Mouse (Mus musculus) embryonic facial prominence, embryonic 12.5 days (tissue): ENCODE data around the gene Lce1a2. TPM values are rescaled to one million over a fixed set of nuclear protein-coding genes. Genes with fewer than 3 reads are reported as not detected.

Experiments used
- ATAC-seq: fragments of 200-750 bp; cut with Nextera tagmentation; 2 replicates; pipeline ENCODE4 v1.8.0; 2017; ENCODE audit not compliant: insufficient number of reproducible peaks, insufficient read depth, low FRiP score, low TSS enrichment
- H3K27ac ChIP-seq: fragments of 300-500 bp; sonication (generic); 2 replicates; pipeline ENCODE4 v1.5.1; 2016; ENCODE audit warnings: mild to moderate bottlenecking
- H3K27me3 ChIP-seq: fragments of 300-500 bp; sonication (generic); 2 replicates; pipeline ENCODE4 v1.6.1; 2016; ENCODE audit warnings: mild to moderate bottlenecking, moderate library complexity
- H3K36me3 ChIP-seq: fragments of 300-500 bp; sonication (generic); 2 replicates; pipeline ENCODE4 v1.6.1; 2016; ENCODE audit warnings: mild to moderate bottlenecking
- H3K4me1 ChIP-seq: fragments of 300-500 bp; sonication (generic); 2 replicates; pipeline ENCODE4 v1.6.1; 2016
- H3K4me2 ChIP-seq: fragments of 300-500 bp; sonication (generic); replicated peaks from 2 replicates; pipeline ENCODE4 v1.6.1; 2016; ENCODE audit warnings: mild to moderate bottlenecking, moderate library complexity
- H3K4me3 ChIP-seq: fragments of 300-500 bp; sonication (generic); 2 replicates; pipeline ENCODE4 v1.5.1; 2016; ENCODE audit warnings: mild to moderate bottlenecking
- H3K9ac ChIP-seq: fragments of 300-500 bp; sonication (generic); 2 replicates; pipeline ENCODE4 v1.6.1; 2016; ENCODE audit warnings: mild to moderate bottlenecking, moderate library complexity
- H3K9me3 ChIP-seq: fragments of 300-500 bp; sonication (generic); 2 replicates; pipeline ENCODE4 v1.6.1; 2016; ENCODE audit warnings: mild to moderate bottlenecking, moderate library complexity
- WGBS: fragments of 180-500 bp; shearing (Covaris S2); methylation state at CpG from one replicate; pipeline ENCODE4 v1.1.7; 2016; 5-methylcytosine and 5-hydroxymethylcytosine counted together
- polyA plus RNA-seq: library from polyadenylated mRNA; unstranded; fragments of >200 nt; fragmentation: Nextera tagmentation; extraction: Ambion mirVana; gene quantifications from 2 replicates; pipeline ENCODE4 v1.2.1, GENCODE M21; 2016

The Lce1a2 gene
- polyA plus RNA-seq, 1 experiment from 2014 or later: not detected

- Histone ChIP-seq H3K36me3 (no peaks in the 10 kb centered on the region), H3K4me3 (no peak overlapping the region), H3K9me3 (no peaks in the 10 kb centered on the region), H3K27me3 (no peaks in the 10 kb centered on the region), H3K27ac (no peak overlapping the region), H3K4me1 (no peaks in the 10 kb centered on the region), H3K9ac (no peak overlapping the region), H3K4me2 (no peak overlapping the region)
- ATAC-seq: no peak
- WGBS: 43% methylated on average over 1 of the region's 1 CpGs
Observed at GRCm38 (mm10) chr3:92637745-92638652, 32.1 kb downstream of the Lce1a2 start.

- Histone ChIP-seq H3K9ac (no peak within 1 kb of the TSS), H3K4me3 (no peak within 1 kb of the TSS), H3K4me2 (no peak within 1 kb of the TSS), H3K9me3 (no peaks in the 10 kb centered on the region), H3K27me3 (no peaks in the 10 kb centered on the region), H3K27ac (no peak within 1 kb of the TSS), H3K36me3 (no peaks in the 10 kb centered on the region), H3K4me1 (no peaks in the 10 kb centered on the region)
- no peak for ATAC-seq
- WGBS: 82% methylated on average over 2 of the region's 2 CpGs
Observed at GRCm38 (mm10) chr3:92621560-92621959, 48.6 kb downstream of the Lce1a2 start, which contains the start of gene Lce6a. Gene Lce6a, minus strand, starts transcription at chr3:92621660.

Other genes with a start within 250 kb of the Lce1a2 start
- 5.9 and 7.5 TPM in 2 replicates for gene Gm9774, start 240.9 kb downstream of the Lce1a2 start, polyA plus RNA-seq
- not detected in 2 replicates for gene Sprr2k, start 237.7 kb downstream of the Lce1a2 start, polyA plus RNA-seq
- gene Sprr1b, start 231.5 kb downstream of the Lce1a2 start, polyA plus RNA-seq: not detected in 2 replicates
- not detected in 2 replicates for gene Sprr3, start 211.6 kb downstream of the Lce1a2 start, polyA plus RNA-seq
- 0.29 and 0.55 TPM in 2 replicates for gene Sprr1a, start 184.4 kb downstream of the Lce1a2 start, polyA plus RNA-seq
- gene Sprr4, start 169.8 kb downstream of the Lce1a2 start, polyA plus RNA-seq: not detected in 2 replicates
- not detected in 2 replicates for gene 2310046K23Rik, start 135.8 kb downstream of the Lce1a2 start, polyA plus RNA-seq
- not detected in 2 replicates for gene Ivl, start 96.6 kb downstream of the Lce1a2 start, polyA plus RNA-seq
- not detected in 2 replicates for gene Smcp, start 81.3 kb downstream of the Lce1a2 start, polyA plus RNA-seq
- gene 2210017I01Rik, start 62.8 kb downstream of the Lce1a2 start, polyA plus RNA-seq: not detected in 2 replicates
- gene Lce6a, start 48.7 kb downstream of the Lce1a2 start, polyA plus RNA-seq: not detected in 2 replicates
- gene Lce1a1, start 22.0 kb downstream of the Lce1a2 start, polyA plus RNA-seq: not detected in 2 replicates
- gene Lce1b, start 13.4 kb downstream of the Lce1a2 start, polyA plus RNA-seq: not detected in 2 replicates
- gene Lce1c, start 8.9 kb upstream of the Lce1a2 start, polyA plus RNA-seq: not detected in 2 replicates
- not detected in 2 replicates for gene Lce1d, start 16.9 kb upstream of the Lce1a2 start, polyA plus RNA-seq
- not detected in 2 replicates for gene Lce1e, start 38.8 kb upstream of the Lce1a2 start, polyA plus RNA-seq
- not detected in 2 replicates for gene Lce1f, start 50.0 kb upstream of the Lce1a2 start, polyA plus RNA-seq
- gene Gm38119, start 68.8 kb upstream of the Lce1a2 start, polyA plus RNA-seq: not detected in 2 replicates
- not detected in 2 replicates for gene Lce1g, start 82.0 kb upstream of the Lce1a2 start, polyA plus RNA-seq
- not detected in 2 replicates for gene Lce1h, start 94.8 kb upstream of the Lce1a2 start, polyA plus RNA-seq
- not detected in 2 replicates for gene Lce1i, start 108.6 kb upstream of the Lce1a2 start, polyA plus RNA-seq
- gene Lce1j, start 120.2 kb upstream of the Lce1a2 start, polyA plus RNA-seq: not detected in 2 replicates
- gene Lce1k, start 137.6 kb upstream of the Lce1a2 start, polyA plus RNA-seq: not detected in 2 replicates
- not detected in 2 replicates for gene Kprp, start 156.9 kb upstream of the Lce1a2 start, polyA plus RNA-seq
- not detected in 2 replicates for gene Lce1l, start 181.0 kb upstream of the Lce1a2 start, polyA plus RNA-seq
- not detected in 2 replicates for gene 2310050C09Rik, start 199.9 kb upstream of the Lce1a2 start, polyA plus RNA-seq